Mouse (Mus musculus): ENCODE measurements at regions not wholly inside any gene's neighbourhood (a gene's known extent, or its start where the extent isn't known, plus 50 kb on each side); places are given as distances from the start of the nearest gene placed in this dataset.
A peak's percentile ranks its signal among the peaks of the same experiment; 100 is the strongest.

- DNase-seq (ENCODE audit: low spot score in 2 of 2) = no peak
Measured at GRCm38 (mm10) chr13:29023486-29023885, 70.0 kb upstream of the Sox4 start.

- DNase-seq (ENCODE audit: low spot score in 2 of 2) = no peak
Measured at GRCm38 (mm10) chr13:29019839-29020238, 66.3 kb upstream of the Sox4 start.

- DNase-seq (ENCODE audit: low spot score in 2 of 2) = peak; percentile 40 to 60
Measured at GRCm38 (mm10) chr13:29016145-29016651, 62.7 kb upstream of the Sox4 start.

GRCm38 (mm10) chr13:29015605-29015994 lies 62.1 kb upstream of the Sox4 start:
- peak in 1 of 2 experiments; percentile 19 for DNase-seq (ENCODE audit: low spot score in 2 of 2)

GRCm38 (mm10) chr13:29014827-29015604 lies 61.5 kb upstream of the Sox4 start:
- peak in 1 of 2 experiments; percentile 11 for DNase-seq (ENCODE audit: low spot score in 2 of 2)

- peak; percentile 33 to 43 for DNase-seq (ENCODE audit: low spot score in 2 of 2)
Measured at GRCm38 (mm10) chr13:29014066-29014826, 60.7 kb upstream of the Sox4 start.

- no peak for DNase-seq (ENCODE audit: low spot score in 2 of 2)
Measured at GRCm38 (mm10) chr13:29006467-29006866, 53.0 kb upstream of the Sox4 start.
